Comparison of ENCODE assay signal across 8 mouse cellular contexts in the genomic region with DNA sequence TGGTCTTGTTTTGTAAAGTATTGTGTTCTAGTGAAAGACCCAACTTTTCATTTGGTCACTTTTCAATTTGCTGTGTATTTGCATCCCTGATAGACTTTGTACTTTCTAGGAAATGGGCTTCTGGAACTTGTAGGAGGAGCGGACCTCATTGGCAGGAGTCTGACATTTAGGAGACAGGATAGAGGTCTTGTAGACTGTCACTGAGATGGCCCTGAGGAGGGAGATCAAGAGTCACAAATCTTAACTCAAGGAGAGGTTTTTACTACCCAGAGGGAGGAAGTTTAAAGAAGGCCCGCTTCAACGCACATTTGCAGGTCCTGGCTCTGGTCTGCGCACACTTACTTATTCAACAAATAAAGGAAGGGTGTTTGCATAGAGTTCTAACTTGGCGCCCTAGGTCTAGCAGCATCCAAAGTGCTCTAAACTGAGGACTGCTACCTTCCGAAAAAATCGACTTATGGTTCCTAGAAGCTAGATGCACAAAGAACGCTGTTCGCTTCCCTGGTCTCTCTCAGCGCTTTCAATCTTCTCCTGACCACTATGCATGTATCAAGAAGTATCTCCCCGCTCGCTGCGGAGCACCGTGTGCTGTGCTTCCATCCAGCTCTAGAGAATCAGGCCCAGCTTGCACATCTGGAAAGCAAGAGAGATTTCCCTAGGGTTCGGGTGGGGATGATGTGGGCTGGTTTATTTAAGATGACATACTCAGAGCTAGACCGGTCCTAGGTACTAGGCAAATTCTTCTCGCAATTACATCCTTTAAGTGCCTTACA. TPM values are rescaled to one million over a fixed set of nuclear protein-coding genes. Genes with fewer than 3 reads are reported as not detected.
A peak's percentile ranks its signal among the peaks of the same experiment; 100 is the strongest.
DNase-seq lines count a peak whose midpoint lies in the region; ATAC-seq and TF ChIP-seq lines count a peak whose summit lies in the region.

No protein-coding gene starts in this region.

- H3K9me3 ChIP-seq in CH12.LX (replicated peaks; ENCODE audit: low read length), result no peaks in the 10 kb centered on the region
- no peaks in the 10 kb centered on the region for H3K9me3 ChIP-seq in intestine, embryonic 16.5 days (ENCODE audit: control insufficient read depth, low read length)
- H3K9me3 ChIP-seq in midbrain, embryonic 13.5 days, result no peaks in the 10 kb centered on the region

- DNase-seq in adrenal gland, postnatal 10 days, result peak; percentile 12
- DNase-seq in adrenal gland, postnatal 4 days (ENCODE audit: low spot score in 2 of 2), result no peak
- peak; percentile 37 for DNase-seq in CH12.LX (ENCODE audit: extremely low read depth)
- DNase-seq in yolk sac, embryonic 10.5 days (ENCODE audit: low spot score), result no peak

- 7% methylated on average over 17 of the region's 17 CpGs for WGBS in intestine, embryonic 16.5 days
- 8% methylated on average over 17 of the region's 17 CpGs for WGBS in midbrain, embryonic 13.5 days

- in situ Hi-C loops in CH12.LX (cut with MboI; ENCODE audit: low pct_ligation_motif_present, low pct_unique_long_range_greater_than_20kb, low sequenced_read_pairs), result loop anchor here (10.0 kb wide), 1 partner anchor 106 kb away; no protein-coding TSS in a partner anchor

- no peak for TF ChIP-seq POLR2A in CH12.LX (IDR thresholded peaks at IDR 0.05; ENCODE audit: low read depth, low read length)
- no peak for TF ChIP-seq POLR2A in embryonic fibroblast, embryonic 13.5 days (IDR thresholded peaks at IDR 0.05; ENCODE audit: low read depth, low read length)

- H3K9ac ChIP-seq in CH12.LX (ENCODE audit: insufficient read depth, low read depth), result peak overlapping the region; percentile 16; the same call in 1 of the 2 replicates
- peak overlapping the region; percentile 88 for H3K9ac ChIP-seq in intestine, embryonic 16.5 days (ENCODE audit: low read depth, low read length)
- peak overlapping the region; percentile 95 for H3K9ac ChIP-seq in midbrain, embryonic 13.5 days (replicated peaks)

- ATAC-seq in intestine, embryonic 16.5 days, result no peak; the same call in 1 of the 2 replicates
- no peak; the same call in 1 of the 2 replicates for ATAC-seq in midbrain, embryonic 13.5 days
- no peak for ATAC-seq in inflammation-experienced regulatory T-cells, adult 6 months

- peak; percentile 29 for TF ChIP-seq RAD21 in CH12.LX (IDR thresholded peaks at IDR 0.05; ENCODE audit: low read depth, low read length)

- peak overlapping the region; percentile 70 for H3K4me2 ChIP-seq in CH12.LX (ENCODE audit: insufficient read depth, low read depth, poor library complexity, severe bottlenecking)
- H3K4me2 ChIP-seq in intestine, embryonic 16.5 days (ENCODE audit: low read depth, low read length), result peak overlapping the region; percentile 78
- H3K4me2 ChIP-seq in midbrain, embryonic 13.5 days (replicated peaks), result peak overlapping the region; percentile 88

- peak overlapping the region; percentile 76 to 91 (median 89) for H3K4me3 ChIP-seq in CH12.LX (replicated peaks in 1 of 3; ENCODE audit: low read depth in 2 of 3, low read length in 2 of 3, poor library complexity in 1 of 3)
- peak overlapping the region; percentile 73 for H3K4me3 ChIP-seq in embryonic fibroblast, embryonic 13.5 days (ENCODE audit: insufficient read depth, low read length)
- peak overlapping the region; percentile 87 for H3K4me3 ChIP-seq in intestine, embryonic 16.5 days (ENCODE audit: low read length)
- H3K4me3 ChIP-seq in midbrain, embryonic 13.5 days (replicated peaks), result peak overlapping the region; percentile 73

- H3K27me3 ChIP-seq in CH12.LX (replicated peaks), result no peaks in the 10 kb centered on the region
- no peaks in the 10 kb centered on the region for H3K27me3 ChIP-seq in intestine, embryonic 16.5 days (replicated peaks; ENCODE audit: control insufficient read depth, insufficient read depth, low read length)
- H3K27me3 ChIP-seq in midbrain, embryonic 13.5 days, result peaks cover 15% of the 10 kb centered on the region

- peaks cover 13% of the 10 kb centered on the region for H3K79me2 ChIP-seq in CH12.LX (replicated peaks; ENCODE audit: control insufficient read depth, extremely low read depth, insufficient read depth, poor library complexity, severe bottlenecking)

- no peak for TF ChIP-seq EP300 in CH12.LX (IDR thresholded peaks at IDR 0.05; ENCODE audit: low read length)

- peak in 1 of 2 experiments; percentile 33; a peak in 2 of 4 replicates for TF ChIP-seq CTCF in CH12.LX (conservative IDR thresholded peaks at IDR 0.05 in 1 of 2, IDR thresholded peaks at IDR 0.05 in 1 of 2; ENCODE audit: low read depth in 2 of 2, low read length in 2 of 2)
- TF ChIP-seq CTCF in embryonic fibroblast, embryonic 13.5 days (IDR thresholded peaks at IDR 0.05; ENCODE audit: borderline replicate concordance, insufficient read depth, low read length), result no peak

- peaks cover 3 to 18% of the 10 kb centered on the region in 2 experiments for H3K36me3 ChIP-seq in CH12.LX (replicated peaks in 1 of 2; ENCODE audit: control insufficient read depth in 1 of 2, insufficient read depth in 1 of 2, low read length in 1 of 2)
- H3K36me3 ChIP-seq in intestine, embryonic 16.5 days (ENCODE audit: control insufficient read depth, insufficient read depth, low read length), result no peaks in the 10 kb centered on the region
- H3K36me3 ChIP-seq in midbrain, embryonic 13.5 days, result peaks cover 12% of the 10 kb centered on the region

- peaks cover 0 to 32% of the 10 kb centered on the region in 2 experiments; a peak in 2 of 4 replicates for H3K4me1 ChIP-seq in CH12.LX (ENCODE audit: control insufficient read depth in 1 of 2, insufficient read depth in 2 of 2)
- H3K4me1 ChIP-seq in embryonic fibroblast, embryonic 13.5 days (ENCODE audit: control insufficient read depth, insufficient read depth, low read length), result peaks cover 12% of the 10 kb centered on the region
- H3K4me1 ChIP-seq in intestine, embryonic 16.5 days (ENCODE audit: control insufficient read depth, insufficient read depth, low read length), result peaks cover 17% of the 10 kb centered on the region
- peaks cover 36% of the 10 kb centered on the region for H3K4me1 ChIP-seq in midbrain, embryonic 13.5 days (replicated peaks)

- dilution Hi-C loops in CH12.LX (cut with MboI; ENCODE audit: extremely low pct_ligation_motif_present, extremely low pct_unique_long_range_greater_than_20kb, low sequenced_read_pairs), result no loop called here

- no peak overlapping the region for H3K27ac ChIP-seq in CH12.LX (ENCODE audit: insufficient read depth, low read depth)
- no peak overlapping the region for H3K27ac ChIP-seq in embryonic fibroblast, embryonic 13.5 days (ENCODE audit: insufficient read depth, low read length)
- H3K27ac ChIP-seq in intestine, embryonic 16.5 days (ENCODE audit: low read length), result no peak overlapping the region
- no peak overlapping the region for H3K27ac ChIP-seq in midbrain, embryonic 13.5 days

RNA-seq across cellular contexts. Expression of a gene that starts 0.9 kb away (rescaled TPM):
- 100 to 1,000 TPM in 1 of 2 experiments, 10 to 100 TPM in 1; 92.2 to 106 TPM for total RNA-seq in adrenal gland, postnatal 10 days (2021)
- 100 to 1,000 TPM; 128 to 133 TPM for total RNA-seq in adrenal gland, postnatal 4 days (2021)
- 36.0 and 38.5 TPM in 2 replicates for total RNA-seq in CH12.LX (2012; rRNA removed)
- total RNA-seq in CH12.LX (2014; rRNA removed), result 38.5 and 40.4 TPM in 2 replicates
- 67.5 and 73.3 TPM in 2 replicates for polyA plus RNA-seq in CH12.LX (2012; ENCODE audit: insufficient read length, low read depth)
- polyA plus RNA-seq in embryonic fibroblast, embryonic 13.5 days (2011; ENCODE audit: insufficient read length, low read depth, missing spikeins), result 116 and 121 TPM in 2 replicates
- polyA plus RNA-seq in intestine, embryonic 16.5 days (2015; fragmentation: Nextera tagmentation; extraction: Ambion mirVana), result 29.0 and 53.6 TPM in 2 replicates
- polyA plus RNA-seq in midbrain, embryonic 13.5 days (2015; fragmentation: Nextera tagmentation; extraction: Ambion mirVana), result 112 and 126 TPM in 2 replicates
- 10 to 100 TPM; 66.1 to 70.0 (median 69.6) TPM for polyA plus RNA-seq in inflammation-experienced regulatory T-cells, adult 6 months (2017; shearing (Covaris generic))

RNA-seq across cellular contexts. Expression of a gene that starts 24.7 kb away (rescaled TPM):
- 10 to 100 TPM; 12.3 to 14.3 TPM for total RNA-seq in adrenal gland, postnatal 10 days (2021)
- 10 to 100 TPM; 15.7 to 16.8 TPM for total RNA-seq in adrenal gland, postnatal 4 days (2021)
- total RNA-seq in CH12.LX (2012; rRNA removed), result 13.3 and 15.3 TPM in 2 replicates
- 9.6 and 11.6 TPM in 2 replicates for total RNA-seq in CH12.LX (2014; rRNA removed)
- polyA plus RNA-seq in CH12.LX (2012; ENCODE audit: insufficient read length, low read depth), result 15.6 and 17.1 TPM in 2 replicates
- polyA plus RNA-seq in embryonic fibroblast, embryonic 13.5 days (2011; ENCODE audit: insufficient read length, low read depth, missing spikeins), result 15.8 and 18.7 TPM in 2 replicates
- 10.7 and 13.2 TPM in 2 replicates for polyA plus RNA-seq in intestine, embryonic 16.5 days (2015; fragmentation: Nextera tagmentation; extraction: Ambion mirVana)
- 10.8 and 11.9 TPM in 2 replicates for polyA plus RNA-seq in midbrain, embryonic 13.5 days (2015; fragmentation: Nextera tagmentation; extraction: Ambion mirVana)
- 10 to 100 TPM; 11.9 to 14.9 (median 12.0) TPM for polyA plus RNA-seq in inflammation-experienced regulatory T-cells, adult 6 months (2017; shearing (Covaris generic))

RNA-seq across cellular contexts. Expression of a gene that starts 25.1 kb away (rescaled TPM):
- 10 to 100 TPM; 57.5 to 58.1 TPM for total RNA-seq in adrenal gland, postnatal 10 days (2021)
- total RNA-seq in adrenal gland, postnatal 4 days (2021), result 10 to 100 TPM; 93.9 to 96.3 TPM
- total RNA-seq in CH12.LX (2012; rRNA removed) (105 and 119 TPM in 2 replicates), CH12.LX (2014; rRNA removed) (76.7 and 98.4 TPM in 2 replicates)
- 113 and 141 TPM in 2 replicates for polyA plus RNA-seq in CH12.LX (2012; ENCODE audit: insufficient read length, low read depth)
- 84.9 and 90.1 TPM in 2 replicates for polyA plus RNA-seq in embryonic fibroblast, embryonic 13.5 days (2011; ENCODE audit: insufficient read length, low read depth, missing spikeins)
- polyA plus RNA-seq in intestine, embryonic 16.5 days (2015; fragmentation: Nextera tagmentation; extraction: Ambion mirVana), result 75.0 and 81.5 TPM in 2 replicates
- 112 and 124 TPM in 2 replicates for polyA plus RNA-seq in midbrain, embryonic 13.5 days (2015; fragmentation: Nextera tagmentation; extraction: Ambion mirVana)
- 100 to 1,000 TPM; 165 to 250 (median 199) TPM for polyA plus RNA-seq in inflammation-experienced regulatory T-cells, adult 6 months (2017; shearing (Covaris generic))

RNA-seq across cellular contexts. Expression of a gene that starts 42.9 kb away (rescaled TPM):
- total RNA-seq in adrenal gland, postnatal 10 days (2021), result not detected
- total RNA-seq in adrenal gland, postnatal 4 days (2021), result not detected
- not detected in 2 replicates for total RNA-seq in CH12.LX (2012; rRNA removed)
- not detected in 2 replicates for total RNA-seq in CH12.LX (2014; rRNA removed)
- not detected in 2 replicates for polyA plus RNA-seq in CH12.LX (2012; ENCODE audit: insufficient read length, low read depth)
- polyA plus RNA-seq in embryonic fibroblast, embryonic 13.5 days (2011; ENCODE audit: insufficient read length, low read depth, missing spikeins), result not detected in 2 replicates
- polyA plus RNA-seq in intestine, embryonic 16.5 days (2015; fragmentation: Nextera tagmentation; extraction: Ambion mirVana), result not detected in 2 replicates
- polyA plus RNA-seq in midbrain, embryonic 13.5 days (2015; fragmentation: Nextera tagmentation; extraction: Ambion mirVana), result not detected in 2 replicates
- polyA plus RNA-seq in inflammation-experienced regulatory T-cells, adult 6 months (2017; shearing (Covaris generic)), result not detected

RNA-seq across cellular contexts. Expression of a gene that starts 44.1 kb away (rescaled TPM):
- not detected for total RNA-seq in adrenal gland, postnatal 10 days (2021)
- not detected for total RNA-seq in adrenal gland, postnatal 4 days (2021)
- total RNA-seq in CH12.LX (2012; rRNA removed), result not detected in 2 replicates
- not detected in 2 replicates for total RNA-seq in CH12.LX (2014; rRNA removed)
- polyA plus RNA-seq in CH12.LX (2012; ENCODE audit: insufficient read length, low read depth), result not detected in 2 replicates
- polyA plus RNA-seq in embryonic fibroblast, embryonic 13.5 days (2011; ENCODE audit: insufficient read length, low read depth, missing spikeins), result not detected in 2 replicates
- 0.32 TPM in 1 of 2 replicates, not detected in the other for polyA plus RNA-seq in intestine, embryonic 16.5 days (2015; fragmentation: Nextera tagmentation; extraction: Ambion mirVana)
- 0.46 and 0.58 TPM in 2 replicates for polyA plus RNA-seq in midbrain, embryonic 13.5 days (2015; fragmentation: Nextera tagmentation; extraction: Ambion mirVana)
- not detected for polyA plus RNA-seq in inflammation-experienced regulatory T-cells, adult 6 months (2017; shearing (Covaris generic))

Comparison
In these comparisons a context has a peak if more than half of its experiments do, and no peak if none do; other contexts are left out.
1. DNase-seq: peak in adrenal gland, postnatal 10 days (single experiment) and CH12.LX (single experiment); none in adrenal gland, postnatal 4 days (0 of 2) and yolk sac, embryonic 10.5 days (single experiment).
2. H3K9ac ChIP-seq: peak in every context shown above with its lines; median percentile 95 in midbrain, embryonic 13.5 days; 88 in intestine, embryonic 16.5 days; 16 in CH12.LX.
3. Peak in every context shown above with its lines, with median percentiles within 50 percentile points of each other: H3K4me2 ChIP-seq and H3K4me3 ChIP-seq.